Mouse (Mus musculus) yolk sac, embryonic 10.5 days (tissue): ENCODE data around the gene Hira.
A peak's percentile ranks its signal among the peaks of the same experiment; 100 is the strongest.
"Not testable (repeated sequence)": the region's sequence is repeated elsewhere in the genome, so short reads cannot be mapped to it uniquely, and the experiment has no call there.

Experiments
- DNase-seq: peaks from one replicate; pipeline ENCODE4 v3.0.0-alpha.2; 2017; ENCODE audit warnings: low spot score

Gene Hira

GRCm38 (mm10) chr16:18876442-18877308 lies at the start of gene Hira, which contains the start of gene Mrpl40:
Hira (plus strand) TSS chr16:18877037.
Mrpl40 (minus strand) TSS chr16:18876862.
- DNase-seq, result peak; percentile 96

GRCm38 (mm10) chr16:18828630-18829029 lies 48.2 kb upstream of the Hira start:
- no peak for DNase-seq

GRCm38 (mm10) chr16:18829102-18829501 lies 47.7 kb upstream of the Hira start:
- no peak for DNase-seq

GRCm38 (mm10) chr16:18833486-18833885 lies 43.4 kb upstream of the Hira start:
- DNase-seq, result no peak

- no peak for DNase-seq
Observed at GRCm38 (mm10) chr16:18836073-18836467, 40.8 kb upstream of the Hira start.

- peak; percentile 94 for DNase-seq
Observed at GRCm38 (mm10) chr16:18836468-18837208, 40.2 kb upstream of the Hira start, which contains the start of the genes 2510002D24Rik and Gm28539. 2510002D24Rik (plus strand) TSS chr16:18836578. Gm28539 (plus strand) TSS chr16:18836584.

GRCm38 (mm10) chr16:18838346-18838745 lies 38.5 kb upstream of the Hira start:
- DNase-seq, result no peak

GRCm38 (mm10) chr16:18846301-18846820 lies 30.5 kb upstream of the Hira start:
- no peak for DNase-seq

- not testable (repeated sequence) for DNase-seq
Observed at GRCm38 (mm10) chr16:18849521-18850190, 27.2 kb upstream of the Hira start.

- DNase-seq, result peak; percentile 34
Observed at GRCm38 (mm10) chr16:18858551-18858950, 18.3 kb upstream of the Hira start.

GRCm38 (mm10) chr16:18860186-18860585 lies 16.7 kb upstream of the Hira start:
- DNase-seq, result no peak

GRCm38 (mm10) chr16:18870495-18870894 lies 6.3 kb upstream of the Hira start:
- not testable (repeated sequence) for DNase-seq

GRCm38 (mm10) chr16:18876091-18876441 lies 771 bp upstream of the Hira start:
- no peak for DNase-seq

- DNase-seq, result peak; percentile 80
Observed at GRCm38 (mm10) chr16:18877386-18878090, 701 bp downstream of the Hira start.

GRCm38 (mm10) chr16:18878091-18878720 lies 1.4 kb downstream of the Hira start:
- no peak for DNase-seq

GRCm38 (mm10) chr16:18884044-18884443 lies 7.2 kb downstream of the Hira start:
- no peak for DNase-seq

GRCm38 (mm10) chr16:18893840-18894372 lies 17.1 kb downstream of the Hira start:
- no peak for DNase-seq

GRCm38 (mm10) chr16:18895249-18895648 lies 18.4 kb downstream of the Hira start:
- DNase-seq, result no peak

GRCm38 (mm10) chr16:18896429-18896828 lies 19.6 kb downstream of the Hira start:
- DNase-seq, result no peak

GRCm38 (mm10) chr16:18905648-18906047 lies 28.8 kb downstream of the Hira start:
- DNase-seq, result no peak

GRCm38 (mm10) chr16:18916064-18916463 lies 39.2 kb downstream of the Hira start:
- no peak for DNase-seq
